Mouse (Mus musculus): Measurements from ENCODE around the gene Dio1. TPM values are rescaled to one million over a fixed set of nuclear protein-coding genes. Genes with fewer than 3 reads are reported as not detected.

Gene Dio1
- polyA plus RNA-seq, 1 experiment, result 16.9 TPM

- no peak for DNase-seq (ENCODE audit: low read depth, low spot score)
- WGBS, result 2% methylated on average over 11 of the region's 11 CpGs
Measured at GRCm38 (mm10) chr4:107252522-107252921, 54.4 kb downstream of the Dio1 start.

- WGBS, result 14% methylated on average over 4 of the region's 4 CpGs
- no peak for DNase-seq (ENCODE audit: low read depth, low spot score)
Measured at GRCm38 (mm10) chr4:107250494-107250893, 56.5 kb downstream of the Dio1 start.

- 49% methylated on average over 2 of the region's 2 CpGs for WGBS
- no peak for DNase-seq (ENCODE audit: low read depth, low spot score)
Measured at GRCm38 (mm10) chr4:107249471-107249870, 57.5 kb downstream of the Dio1 start.

DNA sequence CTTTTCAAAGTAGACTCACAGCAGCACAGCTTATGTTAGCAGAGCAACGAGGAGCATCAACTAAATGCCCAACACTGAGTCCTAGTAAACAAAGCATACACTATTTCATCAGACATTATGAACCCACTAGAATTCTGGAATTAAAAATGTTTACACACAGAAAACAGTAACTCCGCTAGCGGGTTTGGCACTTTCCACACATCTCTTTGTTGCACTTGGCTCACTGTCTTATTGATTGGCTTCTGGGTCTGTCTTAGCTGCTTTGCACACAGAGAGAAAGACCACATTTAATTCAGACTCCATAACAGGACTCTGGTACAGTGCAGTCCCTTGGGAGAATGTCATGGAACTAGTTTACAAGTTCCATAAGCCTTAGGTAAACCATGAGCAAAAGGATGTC lies 58.9 kb downstream of the Dio1 start:
- 53% methylated on average over 3 of the region's 3 CpGs for WGBS
- DNase-seq (ENCODE audit: low read depth, low spot score), result no peak

- 73% methylated on average over 9 of the region's 9 CpGs for WGBS
- no peak for DNase-seq (ENCODE audit: low read depth, low spot score)
Measured at GRCm38 (mm10) chr4:107247110-107247509, 59.9 kb downstream of the Dio1 start.

DNA sequence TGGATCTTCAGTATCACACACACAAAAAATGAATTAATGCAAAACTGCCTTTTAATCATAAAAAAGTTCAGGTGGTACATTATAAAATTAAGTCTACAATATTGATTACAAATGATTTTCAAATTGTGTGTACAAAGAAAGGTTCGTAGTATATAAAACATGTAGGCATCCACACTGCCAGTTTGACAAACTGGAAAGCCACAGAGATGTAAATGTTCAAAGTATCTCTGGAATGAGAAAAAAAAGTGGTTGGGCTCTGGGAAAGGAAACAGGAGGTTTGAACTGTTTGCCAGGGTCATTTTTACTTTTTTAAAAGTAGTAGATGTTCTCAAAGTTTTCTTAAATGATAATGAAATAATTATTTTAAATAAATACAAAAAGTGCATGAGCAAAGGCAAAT lies 60.9 kb downstream of the Dio1 start:
- 79% methylated on average over 1 of the region's 1 CpGs for WGBS

DNA sequence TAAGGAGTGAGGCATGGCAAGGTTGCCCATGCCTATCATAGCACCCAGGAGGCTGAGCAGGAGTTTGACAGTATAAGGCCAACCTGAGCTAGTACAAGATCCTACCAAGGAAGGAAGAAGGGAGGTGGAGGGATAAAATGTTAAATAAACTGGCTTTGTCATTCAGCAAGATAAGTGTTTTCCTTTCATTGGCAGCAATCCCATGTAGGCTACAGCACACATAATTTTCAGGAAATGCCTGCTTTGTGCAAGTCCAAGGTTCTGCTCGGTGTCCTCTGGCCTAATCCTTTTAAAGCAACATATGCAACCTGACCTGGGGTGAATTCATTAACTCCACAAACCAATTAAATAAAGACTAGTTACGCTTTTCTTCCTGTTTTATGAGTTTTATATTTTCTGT lies 61.6 kb downstream of the Dio1 start:
- WGBS, result 14% methylated on average over 2 of the region's 2 CpGs
- no peak for DNase-seq (ENCODE audit: low read depth, low spot score)

More for the DNA sequence above, 60.9 kb downstream of the Dio1 start:
- DNase-seq (ENCODE audit: low read depth, low spot score), result no peak

- DNase-seq (ENCODE audit: low read depth, low spot score), result no peak
- WGBS, result 64% methylated on average over 6 of the region's 6 CpGs
Measured at GRCm38 (mm10) chr4:107243365-107244333, 63.3 kb downstream of the Dio1 start.

Other genes starting within 250 kb of the Dio1 start
- gene Mrpl37, start 240.3 kb downstream of the Dio1 start, polyA plus RNA-seq (2012; rRNA removed), result 86.1 and 89.4 TPM in 2 replicates
- 5.0 and 7.5 TPM in 2 replicates for gene Cyb5rl, start 240.2 kb downstream of the Dio1 start, polyA plus RNA-seq (2012; rRNA removed)
- not detected in 2 replicates for gene Cdcp2, start 210.3 kb downstream of the Dio1 start, polyA plus RNA-seq (2012; rRNA removed)
- 334 and 356 TPM in 2 replicates for gene Tmem59, start 128.8 kb downstream of the Dio1 start, polyA plus RNA-seq (2012; rRNA removed)
- 5.7 and 7.1 TPM in 2 replicates for gene Tceanc2, start 128.1 kb downstream of the Dio1 start, polyA plus RNA-seq (2012; rRNA removed)
- gene Ldlrad1, start 98.0 kb downstream of the Dio1 start, polyA plus RNA-seq (2012; rRNA removed), result 0.21 and 0.29 TPM in 2 replicates
- gene Lrrc42, start 53.6 kb downstream of the Dio1 start, polyA plus RNA-seq (2012; rRNA removed), result 18.3 and 24.7 TPM in 2 replicates
- 2.9 and 3.5 TPM in 2 replicates for gene Hspb11, start 53.6 kb downstream of the Dio1 start, polyA plus RNA-seq (2012; rRNA removed)
- 86.7 and 91.6 TPM in 2 replicates for gene Yipf1, start 7.2 kb upstream of the Dio1 start, polyA plus RNA-seq (2012; rRNA removed)
- gene Ndc1, start 60.6 kb upstream of the Dio1 start, polyA plus RNA-seq (2012; rRNA removed), result 15.7 and 16.6 TPM in 2 replicates
- gene Glis1, start 127.4 kb upstream of the Dio1 start, polyA plus RNA-seq (2012; rRNA removed), result 0.31 and 0.89 TPM in 2 replicates